Mouse (Mus musculus) limb, embryonic 10.5 days (tissue): ENCODE measurements around the gene Pgc. TPM values are rescaled to one million over a fixed set of nuclear protein-coding genes. Genes with fewer than 3 reads are reported as not detected.

Experiments used
- DNase-seq: peaks from one replicate; pipeline ENCODE4 v3.0.0-alpha.2; 2017; ENCODE audit warnings: low spot score
- H3K27ac ChIP-seq: fragments of 300-500 bp; sonication (generic); 2 replicates; pipeline ENCODE4 v1.5.1; 2016; ENCODE audit warnings: mild to moderate bottlenecking
- H3K27me3 ChIP-seq: fragments of 300-500 bp; sonication (generic); 2 replicates; pipeline ENCODE4 v1.6.1; 2016; ENCODE audit warnings: low read depth, mild to moderate bottlenecking; ENCODE audit not compliant: poor library complexity, severe bottlenecking
- H3K36me3 ChIP-seq: fragments of 300-500 bp; sonication (generic); 2 replicates; pipeline ENCODE4 v1.6.1; 2016; ENCODE audit warnings: mild to moderate bottlenecking, moderate library complexity
- H3K4me1 ChIP-seq: fragments of 300-500 bp; sonication (generic); 2 replicates; pipeline ENCODE4 v1.6.1; 2016
- H3K4me3 ChIP-seq: fragments of 300-500 bp; sonication (generic); 2 replicates; pipeline ENCODE4 v1.5.1; 2016; ENCODE audit warnings: mild to moderate bottlenecking, moderate library complexity
- H3K9me3 ChIP-seq: fragments of 300-500 bp; sonication (generic); replicated peaks from 2 replicates; pipeline ENCODE4 v1.6.1; 2016; ENCODE audit warnings: mild to moderate bottlenecking
- WGBS: fragments of 180-500 bp; shearing (Covaris S2); methylation state at CpG from one replicate; pipeline ENCODE4 v1.1.7; 2016; 5-methylcytosine and 5-hydroxymethylcytosine counted together
- polyA plus RNA-seq: library from polyadenylated mRNA; unstranded; fragments of >200 nt; fragmentation: Nextera tagmentation; extraction: Ambion mirVana; gene quantifications from 2 replicates; pipeline ENCODE4 v1.2.1, GENCODE M21; 2016

The Pgc gene
- polyA plus RNA-seq, 1 experiment from 2014 or later: not detected

GRCm38 (mm10) chr17:47744746-47745368, 18.2 kb downstream of the Pgc start:
- 89% methylated on average over 10 of the region's 10 CpGs for WGBS
- no peaks in the 10 kb centered on the region for H3K36me3 ChIP-seq
- no peaks in the 10 kb centered on the region for H3K9me3 ChIP-seq
- peaks cover 11% of the 10 kb centered on the region for H3K4me1 ChIP-seq
- H3K4me3 ChIP-seq: no peak overlapping the region
- H3K27me3 ChIP-seq: peaks cover 35% of the 10 kb centered on the region
- no peak for DNase-seq
- no peak overlapping the region for H3K27ac ChIP-seq

GRCm38 (mm10) chr17:47748791-47749553, 22.3 kb downstream of the Pgc start:
- H3K36me3 ChIP-seq: no peaks in the 10 kb centered on the region
- H3K27ac ChIP-seq: no peak overlapping the region
- H3K4me3 ChIP-seq: no peak overlapping the region
- H3K9me3 ChIP-seq: no peaks in the 10 kb centered on the region
- 75% methylated on average over 14 of the region's 14 CpGs for WGBS
- H3K27me3 ChIP-seq: no peaks in the 10 kb centered on the region
- no peak for DNase-seq
- 0 out of 2 replicates have a peak, but pooled peaks cover 3% of the 10 kb centered on the region for H3K4me1 ChIP-seq

- no peak for DNase-seq
- no peaks in the 10 kb centered on the region for H3K27me3 ChIP-seq
- 88% methylated on average over 3 of the region's 3 CpGs for WGBS
- H3K36me3 ChIP-seq: no peaks in the 10 kb centered on the region
- no peak overlapping the region for H3K4me3 ChIP-seq
- no peak overlapping the region for H3K27ac ChIP-seq
- 0 out of 2 replicates have a peak, but pooled peaks cover 3% of the 10 kb centered on the region for H3K4me1 ChIP-seq
- no peaks in the 10 kb centered on the region for H3K9me3 ChIP-seq
Observed at GRCm38 (mm10) chr17:47749626-47750025, 23.0 kb downstream of the Pgc start.

GRCm38 (mm10) chr17:47750101-47750500, 23.5 kb downstream of the Pgc start:
- Histone ChIP-seq H3K27ac (no peak overlapping the region), H3K4me3 (no peak overlapping the region), H3K9me3 (no peaks in the 10 kb centered on the region), H3K4me1 (0 out of 2 replicates have a peak, but pooled peaks cover 3% of the 10 kb centered on the region), H3K36me3 (no peaks in the 10 kb centered on the region), H3K27me3 (no peaks in the 10 kb centered on the region)
- no peak for DNase-seq
- WGBS: 58% methylated on average over 6 of the region's 6 CpGs

GRCm38 (mm10) chr17:47751811-47752210, 25.2 kb downstream of the Pgc start:
- Histone ChIP-seq H3K4me1 (0 out of 2 replicates have a peak, but pooled peaks cover 3% of the 10 kb centered on the region), H3K27ac (no peak overlapping the region), H3K9me3 (no peaks in the 10 kb centered on the region), H3K4me3 (no peak overlapping the region), H3K36me3 (no peaks in the 10 kb centered on the region), H3K27me3 (0 out of 2 replicates have a peak, but pooled peaks cover under 1% of the 10 kb centered on the region)
- no peak for DNase-seq
- 67% methylated on average over 5 of the region's 5 CpGs for WGBS

GRCm38 (mm10) chr17:47753130-47753775, 26.6 kb downstream of the Pgc start:
- H3K27me3 ChIP-seq: peaks cover 8% of the 10 kb centered on the region; the same call in 1 of the 2 replicates
- no peak overlapping the region for H3K27ac ChIP-seq
- no peak overlapping the region for H3K4me3 ChIP-seq
- no peaks in the 10 kb centered on the region for H3K9me3 ChIP-seq
- 88% methylated on average over 8 of the region's 8 CpGs for WGBS
- DNase-seq: no peak
- 0 out of 2 replicates have a peak, but pooled peaks cover 3% of the 10 kb centered on the region for H3K4me1 ChIP-seq
- no peaks in the 10 kb centered on the region for H3K36me3 ChIP-seq

GRCm38 (mm10) chr17:47754246-47754645, 27.6 kb downstream of the Pgc start:
- Histone ChIP-seq H3K27ac (no peak overlapping the region), H3K4me1 (no peaks in the 10 kb centered on the region; the same call in 1 of the 2 replicates), H3K36me3 (no peaks in the 10 kb centered on the region), H3K27me3 (peaks cover 8% of the 10 kb centered on the region; the same call in 1 of the 2 replicates), H3K4me3 (no peak overlapping the region), H3K9me3 (no peaks in the 10 kb centered on the region)
- DNase-seq: no peak
- WGBS: 69% methylated on average over 12 of the region's 13 CpGs

GRCm38 (mm10) chr17:47756366-47756765, 29.7 kb downstream of the Pgc start:
- Histone ChIP-seq H3K27me3 (peaks cover 10% of the 10 kb centered on the region; the same call in 1 of the 2 replicates), H3K4me3 (no peak overlapping the region), H3K27ac (no peak overlapping the region), H3K4me1 (no peaks in the 10 kb centered on the region; the same call in 1 of the 2 replicates), H3K36me3 (no peaks in the 10 kb centered on the region), H3K9me3 (no peaks in the 10 kb centered on the region)
- no peak for DNase-seq
- WGBS: 44% methylated on average over 6 of the region's 6 CpGs

GRCm38 (mm10) chr17:47757056-47757610, 30.5 kb downstream of the Pgc start:
- 81% methylated on average over 7 of the region's 7 CpGs for WGBS
- H3K27me3 ChIP-seq: peaks cover 10% of the 10 kb centered on the region; the same call in 1 of the 2 replicates
- no peaks in the 10 kb centered on the region for H3K36me3 ChIP-seq
- H3K4me1 ChIP-seq: no peaks in the 10 kb centered on the region; the same call in 1 of the 2 replicates
- H3K4me3 ChIP-seq: no peak overlapping the region
- DNase-seq: no peak
- H3K27ac ChIP-seq: no peak overlapping the region
- no peaks in the 10 kb centered on the region for H3K9me3 ChIP-seq

- WGBS: 77% methylated on average over 15 of the region's 15 CpGs
- DNase-seq: no peak
- H3K36me3 ChIP-seq: no peaks in the 10 kb centered on the region
- H3K27ac ChIP-seq: no peak overlapping the region
- no peak overlapping the region for H3K4me3 ChIP-seq
- H3K27me3 ChIP-seq: peaks cover 14% of the 10 kb centered on the region; the same call in 1 of the 2 replicates
- H3K9me3 ChIP-seq: no peaks in the 10 kb centered on the region
- H3K4me1 ChIP-seq: peaks cover 2% of the 10 kb centered on the region
Observed at GRCm38 (mm10) chr17:47759702-47760410, 33.2 kb downstream of the Pgc start.

GRCm38 (mm10) chr17:47762028-47762427, 35.4 kb downstream of the Pgc start:
- H3K4me1 ChIP-seq: peaks cover 2% of the 10 kb centered on the region
- peaks cover 22% of the 10 kb centered on the region; the same call in 1 of the 2 replicates for H3K27me3 ChIP-seq
- H3K9me3 ChIP-seq: no peaks in the 10 kb centered on the region
- H3K4me3 ChIP-seq: no peak overlapping the region
- DNase-seq: no peak
- H3K27ac ChIP-seq: no peak overlapping the region
- WGBS: 84% methylated on average over 7 of the region's 7 CpGs
- no peaks in the 10 kb centered on the region for H3K36me3 ChIP-seq
